Mouse (Mus musculus) heart, postnatal 36 days (tissue): ENCODE measurements at regions not wholly inside any gene's neighbourhood (a gene's known extent, or its start where the extent isn't known, plus 50 kb on each side); places are given as distances from the start of the nearest gene placed in this dataset.
"Not testable (repeated sequence)": the region's sequence is repeated elsewhere in the genome, so short reads cannot be mapped to it uniquely, and the experiment has no call there.

ENCODE experiments used
- DNase-seq, 2 experiments: peaks; one replicate each; pipeline ENCODE4 v3.0.0; 2021 to 2022
- intact Hi-C: fragments of 180-260 bp; cut with DNase I; formaldehyde crosslinking; loops from one replicate; pipeline ENCODE4 v1.15.1; 2025

GRCm38 (mm10) chr16:55168433-55168832 lies 129.4 kb downstream of the Zpld1 start:
- no peak for DNase-seq
- intact Hi-C loops: no loop called here

GRCm38 (mm10) chr16:55166181-55166848 lies 131.5 kb downstream of the Zpld1 start:
- no peak for DNase-seq
- intact Hi-C loops: no loop called here

DNA sequence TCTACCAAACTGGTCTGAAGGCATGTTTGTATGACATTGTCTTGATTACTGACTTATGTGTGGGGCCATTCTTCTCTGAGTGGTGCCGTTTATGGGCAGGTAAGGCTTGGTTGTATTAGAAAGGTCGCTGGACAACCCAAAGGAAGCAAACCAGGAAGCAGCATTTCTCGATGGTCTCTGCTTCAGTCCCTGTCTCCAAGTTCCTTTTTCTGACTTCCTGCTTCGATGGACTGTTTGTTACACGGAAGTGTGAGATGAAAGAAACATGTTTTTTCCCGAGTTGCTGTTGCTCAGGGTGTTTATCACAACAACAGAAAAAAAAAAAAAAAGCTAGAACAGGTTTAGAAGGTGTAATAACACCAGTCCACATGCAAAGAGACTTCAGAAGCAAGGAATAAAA lies 134.9 kb downstream of the Zpld1 start:
- DNase-seq: no peak
- intact Hi-C loops: no loop called here

- no peak for DNase-seq
- intact Hi-C loops: loop anchor here (5.0 kb wide), 1 partner anchor 326 kb away; no protein-coding TSS in a partner anchor
Measured at GRCm38 (mm10) chr16:55151726-55152125, 146.1 kb downstream of the Zpld1 start.

DNA sequence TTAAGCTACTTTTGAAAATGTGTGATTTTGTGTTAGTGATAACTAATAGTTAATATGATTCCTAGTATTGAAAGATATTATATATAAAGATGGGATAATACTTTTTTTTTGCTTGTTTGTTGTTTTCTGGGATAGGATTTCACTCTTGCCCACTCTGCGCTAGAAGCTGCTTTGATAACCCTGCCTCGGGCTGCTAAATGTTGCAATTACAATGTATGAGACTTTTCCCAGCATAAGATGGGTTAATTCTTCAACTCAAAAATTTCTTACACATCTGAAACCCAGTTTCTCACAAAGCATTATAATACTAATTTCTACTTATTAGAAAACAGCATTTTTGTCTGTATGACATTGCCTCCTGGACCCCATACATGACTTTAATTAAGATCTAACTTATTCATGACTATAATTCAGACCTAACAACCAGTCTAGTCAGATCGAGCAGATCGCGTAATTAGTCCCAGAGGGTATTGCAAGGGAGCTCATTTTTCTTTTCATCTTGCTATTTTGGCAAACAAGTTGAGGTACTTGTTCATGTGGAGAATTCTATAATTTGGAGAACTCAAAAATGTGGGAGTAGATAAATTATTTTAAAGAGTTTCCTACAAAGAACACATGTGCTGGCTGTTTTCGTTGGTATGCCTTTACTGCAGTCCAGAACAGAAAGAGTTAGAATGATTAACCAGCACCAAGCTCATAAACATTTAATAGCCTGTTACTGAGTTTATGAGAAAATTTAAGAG lies 155.2 kb downstream of the Zpld1 start:
- no peak for DNase-seq
- intact Hi-C loops: no loop called here

DNA sequence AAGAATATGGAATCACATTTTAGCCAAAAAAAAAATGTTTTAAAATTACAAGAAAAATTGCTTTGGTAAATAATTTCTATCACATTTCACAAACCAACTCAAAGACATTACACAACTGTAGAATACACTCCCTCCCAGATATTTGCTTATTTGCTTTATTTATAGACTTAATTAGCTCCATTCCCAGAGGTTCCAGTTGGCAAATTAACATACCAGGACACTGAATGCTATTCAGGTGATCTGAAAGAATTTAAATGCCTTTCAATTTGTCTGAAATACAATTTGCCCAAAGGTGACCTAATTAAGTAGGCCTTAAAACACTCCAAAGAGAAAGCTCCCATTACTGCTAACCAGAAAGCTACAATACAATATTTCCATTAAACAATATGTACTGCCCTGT lies 162.8 kb downstream of the Zpld1 start:
- no peak for DNase-seq
- intact Hi-C loops: no loop called here

- intact Hi-C loops: no loop called here
- no peak for DNase-seq
Measured at GRCm38 (mm10) chr16:55097651-55098050, 200.1 kb downstream of the Zpld1 start.

DNA sequence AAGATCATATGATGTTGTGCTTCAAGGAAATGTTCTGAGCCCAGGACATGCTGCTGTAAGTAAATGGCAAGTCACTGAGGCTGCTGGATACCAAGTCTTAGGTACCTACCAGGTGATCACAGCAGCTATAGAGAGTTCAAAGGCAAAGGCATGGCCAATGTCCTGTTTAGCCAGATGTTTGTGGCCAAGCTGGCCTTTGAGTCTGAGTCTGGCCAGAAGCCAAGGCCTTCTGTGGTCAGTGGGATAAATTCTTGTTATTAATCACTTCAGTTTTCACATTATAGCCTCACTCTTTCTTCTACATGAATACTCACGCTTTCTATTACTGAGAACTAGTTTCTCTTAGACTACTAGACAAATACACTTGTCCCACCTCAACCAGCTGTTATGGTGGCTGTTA lies 210.3 kb downstream of the Zpld1 start:
- DNase-seq: no peak
- intact Hi-C loops: no loop called here

DNA sequence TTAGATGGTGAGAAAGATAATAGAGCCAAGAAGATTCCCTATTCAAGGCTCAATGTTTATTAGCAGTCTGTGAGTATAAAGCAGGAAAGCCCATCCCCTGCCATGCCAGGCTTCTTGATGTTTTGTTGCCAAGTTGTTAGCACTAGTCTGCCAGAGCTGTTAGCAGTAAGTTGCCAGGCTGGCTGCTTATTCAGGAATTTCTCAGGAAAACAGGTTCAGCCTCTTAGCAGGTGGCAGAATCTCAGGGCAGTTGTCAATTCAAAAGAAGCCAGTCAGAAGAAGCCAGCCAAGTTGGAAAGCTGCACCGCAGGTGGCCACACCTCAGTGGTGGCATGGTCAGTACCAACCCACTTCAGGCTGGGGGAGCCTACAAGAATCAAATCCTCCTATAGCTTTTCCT lies 221.6 kb downstream of the Zpld1 start:
- DNase-seq: no peak
- intact Hi-C loops: no loop called here

- intact Hi-C loops: no loop called here
- DNase-seq: no peak
Measured at GRCm38 (mm10) chr16:55039777-55040176, 258.0 kb downstream of the Zpld1 start.

GRCm38 (mm10) chr16:55001661-55002289 lies 296.0 kb downstream of the Zpld1 start:
- intact Hi-C loops: no loop called here
- DNase-seq: no peak

- intact Hi-C loops: no loop called here
Measured at GRCm38 (mm10) chr16:54991595-54992240, 306.1 kb downstream of the Zpld1 start.

DNA sequence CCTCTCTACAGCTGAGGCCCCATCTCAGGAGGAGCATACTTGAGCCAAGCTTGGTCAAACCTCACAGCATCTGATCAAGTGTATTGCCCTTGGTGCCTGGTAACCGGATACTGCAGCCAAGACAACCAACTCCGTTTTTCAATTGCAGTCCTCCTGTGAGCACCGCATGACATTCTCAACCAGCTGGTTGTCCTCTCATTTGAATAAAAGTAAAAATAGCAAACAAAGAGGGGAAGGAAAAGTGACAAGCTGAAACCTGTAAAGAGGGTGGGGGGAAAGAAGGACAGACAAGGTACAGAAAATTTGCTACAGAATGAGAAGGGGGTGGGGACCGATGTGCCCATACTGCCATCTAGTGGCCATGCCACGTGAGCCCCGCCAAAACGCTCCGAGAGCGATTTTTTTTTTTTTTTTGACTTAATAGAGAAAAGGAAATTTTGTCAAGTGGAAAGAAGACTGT lies 314.0 kb downstream of the Zpld1 start:
- intact Hi-C loops: loop anchor here (5.0 kb wide), 1 partner anchor 786 kb away; no protein-coding TSS in a partner anchor
- peak; percentile 11 to 19 for DNase-seq

More at GRCm38 (mm10) chr16:54991595-54992240, 306.1 kb downstream of the Zpld1 start:
- no peak for DNase-seq

- DNase-seq: no peak
Measured at GRCm38 (mm10) chr16:54970356-54970755, 327.4 kb downstream of the Zpld1 start.

GRCm38 (mm10) chr16:54943808-54944315 lies 353.9 kb downstream of the Zpld1 start:
- no peak for DNase-seq
- intact Hi-C loops: no loop called here

More at GRCm38 (mm10) chr16:54970356-54970755, 327.4 kb downstream of the Zpld1 start:
- intact Hi-C loops: no loop called here

DNA sequence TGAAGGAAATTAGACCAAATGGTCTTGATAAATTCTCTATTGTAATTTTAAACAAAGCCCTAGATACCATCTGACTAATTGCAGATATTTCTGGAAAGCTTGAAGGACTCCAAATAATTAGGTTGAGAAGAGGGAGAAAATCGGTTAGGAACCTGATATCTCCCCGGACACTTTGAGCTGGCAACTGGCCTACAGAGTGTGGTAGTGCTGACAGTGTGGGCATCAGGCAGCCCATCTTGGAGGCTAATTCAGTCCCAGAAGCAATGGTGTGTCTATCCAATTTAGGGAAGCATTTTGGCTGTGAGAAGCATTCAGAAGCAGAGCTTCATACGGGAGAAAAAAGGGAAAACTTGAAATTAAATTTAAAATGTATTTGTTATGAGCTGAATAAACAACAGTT lies 369.5 kb downstream of the Zpld1 start:
- DNase-seq: no peak
- intact Hi-C loops: no loop called here

DNA sequence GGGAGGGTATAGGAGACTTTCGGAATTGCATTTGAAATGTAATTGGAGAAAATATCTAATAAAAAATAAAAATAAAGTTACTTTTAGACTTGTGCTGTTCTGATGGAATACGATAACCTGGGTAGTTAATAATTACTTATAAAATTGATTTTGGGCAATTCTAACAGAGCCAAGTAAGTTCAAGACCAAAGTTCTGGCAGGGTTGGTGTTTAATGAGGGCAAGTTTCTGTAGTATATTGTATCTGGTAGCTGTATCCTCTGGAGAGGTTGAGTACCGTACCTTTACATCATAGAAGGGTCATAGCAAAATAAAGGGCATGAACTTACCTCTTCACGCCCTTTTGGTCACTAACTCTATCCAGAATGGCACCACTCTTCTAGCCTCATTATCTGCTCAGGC lies 394.9 kb downstream of the Zpld1 start:
- intact Hi-C loops: no loop called here
- no peak for DNase-seq

- no peak for DNase-seq
- intact Hi-C loops: no loop called here
Measured at GRCm38 (mm10) chr16:54901461-54901860, 396.3 kb downstream of the Zpld1 start.

- DNase-seq: no peak
- intact Hi-C loops: no loop called here
Measured at GRCm38 (mm10) chr16:54894661-54895060, 403.1 kb downstream of the Zpld1 start.

GRCm38 (mm10) chr16:54857369-54857768 lies 440.4 kb downstream of the Zpld1 start:
- intact Hi-C loops: no loop called here
- DNase-seq: no peak

DNA sequence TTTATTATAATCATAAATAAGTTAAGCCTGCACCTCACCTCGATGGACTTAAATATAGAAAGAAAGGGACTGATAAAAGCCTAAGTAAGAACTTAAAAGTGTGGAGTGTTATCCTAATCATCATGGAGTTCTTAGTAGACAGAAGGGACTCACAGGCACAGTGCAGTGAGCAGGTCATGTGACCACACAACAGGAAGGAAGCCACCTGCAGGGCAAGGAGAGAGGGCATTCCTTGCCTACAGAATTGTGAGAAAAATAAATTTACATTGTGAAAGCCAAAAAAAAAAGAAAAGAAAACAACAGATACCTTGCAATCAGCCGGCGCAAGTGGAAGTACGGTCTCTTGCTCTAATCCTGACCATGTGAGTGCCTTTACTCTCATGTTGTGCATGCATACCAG lies 454.8 kb downstream of the Zpld1 start:
- intact Hi-C loops, DNase-seq: not testable (repeated sequence)
